Mouse (Mus musculus) embryonic facial prominence, embryonic 11.5 days (tissue): ENCODE data around the gene Ssx2ip. TPM values are rescaled to one million over a fixed set of nuclear protein-coding genes. Genes with fewer than 3 reads are reported as not detected.

Experiments used
- ATAC-seq: fragments of 200-750 bp; cut with Nextera tagmentation; replicated peaks from 2 replicates; pipeline ENCODE4 v1.8.0; 2017; ENCODE audit warnings: low read depth; ENCODE audit not compliant: insufficient number of reproducible peaks, low FRiP score, low TSS enrichment
- DNase-seq: peaks from one replicate; pipeline ENCODE4 v3.0.0-alpha.2; 2015; ENCODE audit warnings: low spot score
- H3K27ac ChIP-seq: fragments of 300-500 bp; sonication (generic); replicated peaks from 2 replicates; pipeline ENCODE4 v1.5.1; 2014; ENCODE audit warnings: mild to moderate bottlenecking, low read depth, low read length, control low read depth
- H3K27me3 ChIP-seq: fragments of 300-500 bp; sonication (generic); 2 replicates; pipeline ENCODE4 v1.6.1; 2014; ENCODE audit warnings: mild to moderate bottlenecking, low read length, moderate library complexity, mixed read lengths; ENCODE audit not compliant: control insufficient read depth, insufficient read depth
- H3K36me3 ChIP-seq: fragments of 300-500 bp; sonication (generic); replicated peaks from 2 replicates; pipeline ENCODE4 v1.6.1; 2014; ENCODE audit warnings: low read depth, mild to moderate bottlenecking, low read length, moderate library complexity, mixed read lengths; ENCODE audit not compliant: control insufficient read depth, insufficient read depth
- H3K4me1 ChIP-seq: fragments of 300-500 bp; sonication (generic); 2 replicates; pipeline ENCODE4 v1.6.1; 2014; ENCODE audit warnings: low read length, mixed read lengths; ENCODE audit not compliant: control insufficient read depth, insufficient read depth
- H3K4me2 ChIP-seq: fragments of 300-500 bp; sonication (generic); 2 replicates; pipeline ENCODE4 v1.6.1; 2014; ENCODE audit warnings: low read depth, mild to moderate bottlenecking, control low read depth, low read length, moderate library complexity
- H3K4me3 ChIP-seq: fragments of 300-500 bp; sonication (generic); 2 replicates; pipeline ENCODE4 v1.5.1; 2014; ENCODE audit warnings: low read depth, low read length, control low read depth
- H3K9ac ChIP-seq: fragments of 300-500 bp; sonication (generic); replicated peaks from 2 replicates; pipeline ENCODE4 v1.6.1; 2014; ENCODE audit warnings: mild to moderate bottlenecking, control low read depth, low read length
- H3K9me3 ChIP-seq: fragments of 300-500 bp; sonication (generic); replicated peaks from 2 replicates; pipeline ENCODE4 v1.6.1; 2016; ENCODE audit warnings: mild to moderate bottlenecking, low read length, inconsistent platforms, mixed read lengths; ENCODE audit not compliant: control insufficient read depth
- WGBS: fragments of 180-500 bp; shearing (Covaris S2); extraction: QIAGEN DNeasy Blood & Tissue Kit; methylation state at CpG from one replicate; pipeline ENCODE4 v1.1.7; 2014; 5-methylcytosine and 5-hydroxymethylcytosine counted together
- polyA plus RNA-seq: library from polyadenylated mRNA; unstranded; fragments of >200 nt; fragmentation: Nextera tagmentation; extraction: Ambion mirVana; gene quantifications from 2 replicates; pipeline ENCODE4 v1.2.1, GENCODE M21; 2014

Ssx2ip gene
- polyA plus RNA-seq, 1 experiment from 2014 or later: 32.5 TPM

DNA sequence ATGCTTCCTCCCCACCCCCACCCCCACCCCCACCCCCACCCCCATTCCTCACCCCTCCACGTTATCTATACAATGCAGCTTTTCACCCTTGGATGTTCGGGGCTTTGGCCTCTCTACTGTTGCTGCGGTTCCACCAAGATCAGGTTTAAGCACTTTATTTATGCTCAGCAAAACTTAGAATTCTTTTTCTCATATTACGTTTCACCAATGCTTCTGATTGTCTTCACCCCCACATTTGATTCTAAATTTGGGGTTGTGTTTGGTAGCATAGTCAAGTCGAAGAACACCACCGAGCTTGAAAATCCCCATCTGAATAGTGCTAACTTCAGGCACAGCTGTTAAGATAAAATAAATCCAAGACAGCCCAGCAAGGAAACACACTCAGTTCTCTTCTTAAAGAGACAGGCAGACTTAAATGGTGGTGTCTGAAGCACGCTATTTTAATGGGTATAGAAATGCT lies 10.8 kb upstream of the Ssx2ip start:
- 34% methylated on average over 7 of the region's 7 CpGs for WGBS
- no peaks in the 10 kb centered on the region for H3K36me3 ChIP-seq
- H3K4me2 ChIP-seq: no peak overlapping the region
- H3K9me3 ChIP-seq: no peaks in the 10 kb centered on the region
- no peak for DNase-seq
- H3K4me1 ChIP-seq: no peaks in the 10 kb centered on the region
- ATAC-seq: no peak
- no peaks in the 10 kb centered on the region for H3K27me3 ChIP-seq
- H3K4me3 ChIP-seq: no peak overlapping the region
- no peak overlapping the region for H3K9ac ChIP-seq
- no peak overlapping the region for H3K27ac ChIP-seq

DNA sequence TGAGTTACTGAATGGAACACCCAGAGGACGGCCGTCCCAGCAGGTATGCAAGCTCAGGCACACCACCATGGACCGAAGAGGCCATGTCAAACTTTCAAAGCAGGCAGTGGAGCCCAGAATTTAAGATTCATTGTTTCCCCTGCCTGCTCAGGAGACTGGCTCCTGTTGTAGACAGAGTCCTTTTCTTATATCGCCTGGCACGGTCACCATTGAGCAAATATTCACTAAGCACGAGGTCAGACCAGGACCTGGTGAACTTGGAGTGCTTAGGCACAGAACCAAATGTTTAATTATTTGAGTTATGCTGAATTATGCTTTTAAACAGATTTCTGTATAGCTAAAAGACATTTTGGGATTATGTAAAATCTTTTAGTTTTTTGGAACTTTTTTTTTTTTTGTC lies 8.2 kb upstream of the Ssx2ip start:
- Histone ChIP-seq H3K9me3 (no peaks in the 10 kb centered on the region), H3K4me1 (no peaks in the 10 kb centered on the region), H3K4me2 (no peak overlapping the region), H3K27me3 (no peaks in the 10 kb centered on the region), H3K9ac (no peak overlapping the region), H3K27ac (no peak overlapping the region), H3K36me3 (no peaks in the 10 kb centered on the region), H3K4me3 (no peak overlapping the region)
- ATAC-seq (no peak), DNase-seq (no peak)
- 81% methylated on average over 6 of the region's 6 CpGs for WGBS

DNA sequence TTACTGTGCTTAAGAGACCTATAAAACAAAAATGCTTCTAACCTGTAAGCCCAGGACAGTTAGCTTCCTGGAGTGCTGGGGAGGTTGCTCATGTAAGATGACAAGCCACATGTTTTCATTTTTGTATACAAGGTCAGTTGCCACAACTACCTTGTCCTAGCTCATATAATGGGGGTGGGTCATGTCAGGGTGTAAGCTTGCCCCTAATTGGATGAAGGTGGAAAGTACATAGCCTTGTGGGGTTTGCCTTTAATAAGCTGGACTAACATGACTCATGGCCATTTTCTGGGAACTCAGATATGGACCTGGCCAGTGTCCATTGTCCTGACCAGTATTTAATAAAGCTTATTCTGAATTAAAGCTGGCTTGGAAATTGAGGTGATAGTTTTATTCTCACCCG lies 7.5 kb upstream of the Ssx2ip start:
- no peak for ATAC-seq

DNA sequence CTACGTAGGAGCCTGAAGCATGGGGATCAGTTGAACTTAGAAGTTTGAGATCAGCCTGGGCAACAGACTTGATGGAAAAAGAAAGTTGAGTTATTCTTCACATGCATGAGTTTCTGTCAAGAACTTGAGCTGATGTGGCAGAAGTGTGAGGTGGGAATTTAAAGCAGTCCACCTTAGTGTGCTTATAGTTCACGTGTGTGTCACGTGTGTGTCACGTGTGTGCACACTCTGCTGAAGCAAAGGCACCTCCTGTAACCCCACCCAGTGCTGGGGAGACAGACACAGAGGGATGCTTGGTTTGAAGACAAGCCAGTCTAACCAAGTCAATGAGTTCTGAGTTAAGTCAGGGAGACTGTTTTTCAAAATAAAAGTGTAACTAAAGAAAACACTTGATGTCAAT lies 6.6 kb upstream of the Ssx2ip start:
- ATAC-seq (no peak), DNase-seq (no peak)
- H3K36me3 ChIP-seq: no peaks in the 10 kb centered on the region
- no peak overlapping the region for H3K9ac ChIP-seq
- no peak overlapping the region for H3K4me2 ChIP-seq
- H3K27ac ChIP-seq: no peak overlapping the region
- WGBS: 88% methylated on average over 4 of the region's 4 CpGs
- H3K4me3 ChIP-seq: no peak overlapping the region
- no peaks in the 10 kb centered on the region for H3K9me3 ChIP-seq
- H3K4me1 ChIP-seq: no peaks in the 10 kb centered on the region
- no peaks in the 10 kb centered on the region for H3K27me3 ChIP-seq

More for the DNA sequence above, 7.5 kb upstream of the Ssx2ip start:
- H3K9me3 ChIP-seq: no peaks in the 10 kb centered on the region
- H3K4me2 ChIP-seq: no peak overlapping the region
- H3K27me3 ChIP-seq: no peaks in the 10 kb centered on the region
- H3K4me3 ChIP-seq: no peak overlapping the region
- H3K4me1 ChIP-seq: no peaks in the 10 kb centered on the region
- H3K36me3 ChIP-seq: no peaks in the 10 kb centered on the region
- 72% methylated on average over 1 of the region's 1 CpGs for WGBS
- DNase-seq: no peak
- H3K9ac ChIP-seq: no peak overlapping the region
- no peak overlapping the region for H3K27ac ChIP-seq

DNA sequence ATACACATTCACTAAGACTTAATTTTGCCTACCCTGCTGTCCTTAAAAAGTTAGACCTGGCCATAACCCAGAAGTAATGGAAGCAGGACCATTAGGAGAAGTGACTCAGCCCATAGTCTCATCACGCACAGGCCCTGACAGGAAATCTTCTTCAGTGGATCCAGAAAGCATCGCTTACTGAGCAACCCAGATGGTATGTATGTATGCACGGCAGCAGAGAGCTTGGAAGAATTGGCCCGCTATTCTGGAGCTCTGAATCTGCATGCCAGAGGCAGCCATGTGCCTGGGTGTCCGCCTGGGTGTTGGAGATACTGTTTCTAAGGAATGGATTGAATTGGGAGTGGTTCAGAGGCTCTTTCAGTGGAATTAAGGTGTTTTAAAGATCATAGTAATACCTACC lies 5.2 kb upstream of the Ssx2ip start:
- H3K27ac ChIP-seq: no peak overlapping the region
- ATAC-seq: no peak
- no peak overlapping the region for H3K4me2 ChIP-seq
- H3K27me3 ChIP-seq: no peaks in the 10 kb centered on the region
- H3K9me3 ChIP-seq: no peaks in the 10 kb centered on the region
- no peak overlapping the region for H3K9ac ChIP-seq
- H3K4me3 ChIP-seq: no peak overlapping the region
- DNase-seq: no peak
- no peaks in the 10 kb centered on the region for H3K4me1 ChIP-seq
- 82% methylated on average over 5 of the region's 5 CpGs for WGBS
- H3K36me3 ChIP-seq: no peaks in the 10 kb centered on the region

DNA sequence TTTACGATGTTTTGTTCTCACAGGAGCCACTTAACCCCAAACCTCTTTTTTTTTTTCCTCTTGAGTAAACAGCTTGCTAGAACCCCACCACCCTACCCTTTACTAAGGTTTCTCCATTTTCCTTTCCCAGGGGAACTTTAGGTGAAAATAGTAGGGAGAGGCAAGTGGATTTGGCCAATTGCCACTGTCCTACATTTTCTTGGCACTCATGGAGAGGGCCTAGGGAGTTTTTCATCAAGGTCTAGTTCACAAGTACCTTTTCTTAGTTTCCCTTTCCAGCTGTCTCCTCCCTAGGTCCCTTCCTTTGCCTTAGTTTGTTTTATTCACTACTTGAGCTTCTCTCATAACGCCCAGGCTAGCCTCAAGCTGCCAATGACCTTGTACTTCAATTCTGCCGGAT lies 672 bp upstream of the Ssx2ip start:
- Histone ChIP-seq H3K4me1 (no peaks in the 10 kb centered on the region; the same call in 1 of the 2 replicates), H3K4me3 (peak overlapping the region; percentile 93), H3K36me3 (no peaks in the 10 kb centered on the region), H3K4me2 (peak overlapping the region; percentile 68), H3K27ac (no peak overlapping the region), H3K27me3 (no peaks in the 10 kb centered on the region), H3K9me3 (no peaks in the 10 kb centered on the region), H3K9ac (peak overlapping the region; percentile 85)
- ATAC-seq (no peak), DNase-seq (no peak)
- WGBS: 41% methylated on average over 3 of the region's 3 CpGs

DNA sequence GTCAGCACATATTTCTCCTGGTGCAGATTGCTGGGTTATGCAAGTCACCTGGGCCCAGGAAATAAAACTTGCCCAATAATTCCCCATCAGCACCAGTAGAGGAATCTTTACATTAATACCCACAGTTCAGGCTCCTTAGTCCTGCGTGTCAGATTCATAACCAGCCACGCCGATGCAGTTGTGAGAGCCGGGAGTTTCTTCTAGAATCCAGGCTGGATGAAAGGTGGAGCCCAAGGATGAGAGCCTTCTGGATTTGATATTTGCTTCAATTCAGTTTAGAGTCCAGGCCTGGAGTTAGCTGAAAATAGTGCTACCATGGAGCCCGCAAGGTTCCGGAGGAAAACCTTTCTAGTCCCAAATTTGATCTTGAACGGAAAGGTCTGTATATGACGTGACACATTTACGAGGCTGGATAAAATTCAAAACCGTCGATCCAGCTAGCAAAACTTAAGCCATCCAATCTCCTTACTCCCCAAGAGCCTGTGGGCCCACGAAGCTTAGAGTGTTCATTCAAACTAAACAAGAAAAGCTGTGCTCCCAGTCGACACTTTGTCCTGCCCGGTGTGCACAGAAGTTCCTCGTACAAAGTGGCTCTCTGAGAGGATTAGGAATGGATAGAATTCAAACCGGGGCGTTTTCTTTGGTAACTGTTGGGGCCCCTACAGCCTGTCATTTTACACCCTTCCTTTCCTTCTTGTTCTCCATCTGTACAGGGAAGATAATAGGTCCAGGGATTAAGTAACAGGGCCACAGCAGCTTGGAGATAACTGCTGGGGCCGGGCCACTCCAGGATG lies 968 bp downstream of the Ssx2ip start:
- H3K4me2 ChIP-seq: peak overlapping the region; percentile 68
- peak overlapping the region; percentile 93 for H3K4me3 ChIP-seq
- DNase-seq (peak; percentile 14), ATAC-seq (no peak)
- H3K4me1 ChIP-seq: no peaks in the 10 kb centered on the region; the same call in 1 of the 2 replicates
- no peak overlapping the region; the same call in 1 of the 2 replicates for H3K27ac ChIP-seq
- H3K27me3 ChIP-seq: no peaks in the 10 kb centered on the region
- H3K9me3 ChIP-seq: no peaks in the 10 kb centered on the region
- 28% methylated on average over 18 of the region's 18 CpGs for WGBS
- H3K36me3 ChIP-seq: no peaks in the 10 kb centered on the region
- peak overlapping the region; percentile 85 for H3K9ac ChIP-seq

DNA sequence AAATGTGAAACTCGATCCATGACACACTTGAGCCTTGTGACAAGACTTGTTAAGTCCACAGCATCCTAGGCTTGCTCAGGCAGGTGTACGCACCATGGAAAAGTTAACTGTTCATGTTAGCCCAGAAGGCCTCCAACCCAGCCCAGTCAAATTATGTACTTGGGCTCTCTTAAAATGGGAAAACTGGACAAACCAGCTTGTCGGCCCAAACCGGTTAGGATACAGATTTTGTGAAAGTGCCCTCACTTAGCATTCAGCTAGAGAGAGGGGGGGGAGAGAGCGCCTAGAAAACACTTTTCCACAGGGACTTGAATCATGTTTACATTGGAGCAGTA lies 1.5 kb downstream of the Ssx2ip start:
- H3K27ac ChIP-seq: no peak overlapping the region
- no peak overlapping the region; the same call in 1 of the 2 replicates for H3K4me3 ChIP-seq
- ATAC-seq (peak; percentile 31; the same call in 1 of the 2 replicates), DNase-seq (peak; percentile 70)
- H3K9ac ChIP-seq: no peak overlapping the region
- 43% methylated on average over 5 of the region's 5 CpGs for WGBS
- H3K27me3 ChIP-seq: no peaks in the 10 kb centered on the region
- no peaks in the 10 kb centered on the region for H3K36me3 ChIP-seq
- no peaks in the 10 kb centered on the region; the same call in 1 of the 2 replicates for H3K4me1 ChIP-seq
- H3K9me3 ChIP-seq: no peaks in the 10 kb centered on the region
- peak overlapping the region; percentile 68 for H3K4me2 ChIP-seq
